Mouse (Mus musculus): Measurements from ENCODE around the gene Olfr914.

Olfr914 gene

GRCm38 (mm10) chr9:38604802-38605201 is at the start of gene Olfr914:
Gene Olfr914 (plus strand): TSS chr9:38605102.
- DNase-seq = no peak

- no peak for DNase-seq
Measured at GRCm38 (mm10) chr9:38579878-38580277, 25.0 kb upstream of the Olfr914 start, which contains the start of gene Olfr912. Gene Olfr912 (plus strand): TSS chr9:38580178.

- DNase-seq = no peak
Measured at GRCm38 (mm10) chr9:38591056-38591455, 13.8 kb upstream of the Olfr914 start.

GRCm38 (mm10) chr9:38592459-38592858 is 12.4 kb upstream of the Olfr914 start, which contains the start of gene Olfr913:
Gene Olfr913 (plus strand): TSS chr9:38592759.
- no peak for DNase-seq

- no peak for DNase-seq
Measured at GRCm38 (mm10) chr9:38632406-38632805, 27.5 kb downstream of the Olfr914 start.

- DNase-seq = no peak
Measured at GRCm38 (mm10) chr9:38659775-38660174, 54.9 kb downstream of the Olfr914 start, which contains the start of gene Olfr916. Gene Olfr916 (minus strand): TSS chr9:38659875.
